8 mouse cellular contexts compared by ENCODE assay signal in the genomic region with DNA sequence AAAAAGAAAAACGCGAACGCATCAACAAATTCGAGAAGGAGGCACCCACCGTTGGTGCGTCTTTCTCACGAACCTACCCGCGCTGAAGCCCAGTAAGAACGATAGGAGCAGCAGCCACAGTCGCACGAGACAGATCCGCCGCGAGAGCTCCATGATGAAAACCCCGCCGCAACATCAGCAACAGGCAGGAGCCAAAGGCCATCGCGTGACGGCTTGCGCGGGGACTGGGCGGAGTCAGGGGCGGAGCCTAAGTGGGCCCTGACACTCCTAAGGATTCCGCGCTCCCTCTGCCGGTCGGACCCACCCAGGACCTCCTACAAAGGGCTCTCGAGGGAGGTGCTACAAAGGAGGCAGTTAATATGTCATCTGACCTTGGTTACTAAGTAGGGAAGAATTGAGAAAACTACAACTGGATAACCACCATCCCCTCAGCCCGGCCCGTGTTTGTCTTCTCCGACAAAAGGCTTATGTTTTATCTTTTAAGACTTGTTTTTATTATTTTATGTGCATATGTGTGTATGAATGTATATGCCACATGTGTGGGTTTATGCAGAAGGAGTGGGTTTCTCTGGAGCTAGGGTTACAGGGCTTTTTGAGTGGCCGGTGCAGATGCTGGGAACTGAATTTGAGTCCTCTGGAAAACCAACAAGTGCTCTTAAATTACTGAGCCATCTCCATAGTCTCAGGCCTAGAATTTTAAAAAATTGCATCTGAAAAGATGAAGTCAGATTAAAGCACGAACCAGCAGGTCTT. TPM values are rescaled to one million over a fixed set of nuclear protein-coding genes. Genes with fewer than 3 reads are reported as not detected.
DNase-seq lines count a peak whose midpoint lies in the region; ATAC-seq and TF ChIP-seq lines count a peak whose summit lies in the region.

A gene (minus strand): TSS at position 249 of the 753 bp plus-strand sequence.

- no peak for TF ChIP-seq EP300 in lung, postnatal 0 days (IDR thresholded peaks at IDR 0.05)

- peaks cover 22% of the 10 kb centered on the region for H3K36me3 ChIP-seq in hindbrain, embryonic 10.5 days
- no peaks in the 10 kb centered on the region for H3K36me3 ChIP-seq in lung, postnatal 0 days (ENCODE audit: insufficient read depth, low read length)

- H3K9me3 ChIP-seq in hindbrain, embryonic 10.5 days = no peaks in the 10 kb centered on the region
- H3K9me3 ChIP-seq in lung, postnatal 0 days (ENCODE audit: low read length) = no peaks in the 10 kb centered on the region

- H3K27ac ChIP-seq in hindbrain, embryonic 10.5 days = peak within 1 kb of the TSS; percentile 89
- H3K27ac ChIP-seq in lung, postnatal 0 days (ENCODE audit: low read length) = peak within 1 kb of the TSS; percentile 43

- H3K4me2 ChIP-seq in lung, postnatal 0 days (replicated peaks; ENCODE audit: low read depth, low read length) = peak within 1 kb of the TSS; percentile 54

- peak; percentile 99 for ATAC-seq in frontal cortex, adult (ENCODE audit: low TSS enrichment)
- ATAC-seq in lung, postnatal 0 days = peak; percentile 100

- H3K4me3 ChIP-seq in hindbrain, embryonic 10.5 days = peak within 1 kb of the TSS; percentile 61
- H3K4me3 ChIP-seq in lung, postnatal 0 days (ENCODE audit: low read depth, low read length) = peak within 1 kb of the TSS; percentile 41

- peak; percentile 88 for TF ChIP-seq CTCF in lung, postnatal 0 days (IDR thresholded peaks at IDR 0.05)

- no peak within 1 kb of the TSS for H3K9ac ChIP-seq in lung, postnatal 0 days (replicated peaks; ENCODE audit: low read depth)

- peaks cover 19% of the 10 kb centered on the region for H3K4me1 ChIP-seq in hindbrain, embryonic 10.5 days (replicated peaks)
- H3K4me1 ChIP-seq in lung, postnatal 0 days (ENCODE audit: insufficient read depth, low read depth, low read length) = no peaks in the 10 kb centered on the region

- H3K27me3 ChIP-seq in hindbrain, embryonic 10.5 days (ENCODE audit: insufficient read depth, poor library complexity, severe bottlenecking) = no peaks in the 10 kb centered on the region
- no peaks in the 10 kb centered on the region for H3K27me3 ChIP-seq in lung, postnatal 0 days (replicated peaks; ENCODE audit: insufficient read depth, low read length)

- 6% methylated on average over 34 of the region's 34 CpGs for WGBS in hindbrain, embryonic 10.5 days
- 3% methylated on average over 34 of the region's 34 CpGs for WGBS in lung, postnatal 0 days

- DNase-seq in MN1 (ENCODE audit: low spot score) = peak; percentile 97
- peak; percentile 97 for DNase-seq in cerebellum, adult 9-10 months
- peak; percentile 96 for DNase-seq in hindbrain, embryonic 10.5 days (ENCODE audit: low spot score)
- peak; percentile 96 for DNase-seq in layer of hippocampus, adult 9-11 months
- DNase-seq in lung, postnatal 0 days (ENCODE audit: low spot score) = peak; percentile 98
- DNase-seq in ovary, postnatal 14 days (ENCODE audit: low spot score) = peak; percentile 94
- peak; percentile 98 for DNase-seq in thymus, postnatal 14 days

RNA-seq across cellular contexts. Expression of the gene that starts here (rescaled TPM):
- polyA plus RNA-seq in hindbrain, embryonic 10.5 days (2016; fragmentation: Nextera tagmentation; extraction: Ambion mirVana) = 57.4 and 75.7 TPM in 2 replicates
- polyA plus RNA-seq in lung, postnatal 0 days (2015; fragmentation: Nextera tagmentation; extraction: Ambion mirVana) = 63.0 and 68.8 TPM in 2 replicates

Comparison
In these comparisons a context has a peak if more than half of its experiments do, and no peak if none do; other contexts are left out.
1. Peak in every context shown above with its lines: DNase-seq, ATAC-seq, H3K4me3 ChIP-seq and H3K27ac ChIP-seq.